Mouse (Mus musculus) frontal cortex, adult (tissue): ENCODE measurements around the gene Ppfibp1.
"Not testable (repeated sequence)": the region's sequence is repeated elsewhere in the genome, so short reads cannot be mapped to it uniquely, and the experiment has no call there.

Experiments
- ATAC-seq: cut with Nextera tagmentation; 2 replicates; pipeline ENCODE4 v1.9.2; 2017; ENCODE audit warnings: mild to moderate bottlenecking, moderate library complexity, mixed read lengths; ENCODE audit not compliant: low TSS enrichment

Gene Ppfibp1

GRCm38 (mm10) chr6:146887958-146888659 is at the start of gene Ppfibp1:
Gene Ppfibp1 (plus strand): TSS chr6:146888487.
- peak; percentile 92 for ATAC-seq

- no peak for ATAC-seq
Measured at GRCm38 (mm10) chr6:146838863-146839262, 49.4 kb upstream of the Ppfibp1 start.

GRCm38 (mm10) chr6:146844867-146845266 is 43.4 kb upstream of the Ppfibp1 start:
- ATAC-seq, result no peak

- ATAC-seq, result no peak
Measured at GRCm38 (mm10) chr6:146845347-146845746, 42.9 kb upstream of the Ppfibp1 start.

GRCm38 (mm10) chr6:146845961-146846750 is 42.1 kb upstream of the Ppfibp1 start:
- no peak for ATAC-seq

GRCm38 (mm10) chr6:146847402-146847801 is 40.9 kb upstream of the Ppfibp1 start:
- ATAC-seq, result no peak

- no peak for ATAC-seq
Measured at GRCm38 (mm10) chr6:146848281-146848680, 40.0 kb upstream of the Ppfibp1 start.

- no peak for ATAC-seq
Measured at GRCm38 (mm10) chr6:146850050-146850449, 38.2 kb upstream of the Ppfibp1 start, which contains the start of gene Smco2. Gene Smco2 (plus strand): TSS chr6:146850104.

- no peak for ATAC-seq
Measured at GRCm38 (mm10) chr6:146851916-146852315, 36.4 kb upstream of the Ppfibp1 start.

GRCm38 (mm10) chr6:146852739-146853138 is 35.5 kb upstream of the Ppfibp1 start:
- ATAC-seq, result 0 out of 2 replicates have a peak, but pooled peaks have one; percentile 5

GRCm38 (mm10) chr6:146855185-146855584 is 33.1 kb upstream of the Ppfibp1 start:
- no peak for ATAC-seq

GRCm38 (mm10) chr6:146857386-146857785 is 30.9 kb upstream of the Ppfibp1 start:
- ATAC-seq, result peak; percentile 56

- ATAC-seq, result no peak
Measured at GRCm38 (mm10) chr6:146863154-146863553, 25.1 kb upstream of the Ppfibp1 start.

- not testable (repeated sequence) for ATAC-seq
Measured at GRCm38 (mm10) chr6:146864370-146864769, 23.9 kb upstream of the Ppfibp1 start.

GRCm38 (mm10) chr6:146865701-146866100 is 22.6 kb upstream of the Ppfibp1 start:
- ATAC-seq, result no peak

GRCm38 (mm10) chr6:146871975-146872374 is 16.3 kb upstream of the Ppfibp1 start:
- no peak for ATAC-seq

GRCm38 (mm10) chr6:146874415-146874814 is 13.9 kb upstream of the Ppfibp1 start:
- ATAC-seq, result no peak

- no peak for ATAC-seq
Measured at GRCm38 (mm10) chr6:146876820-146877219, 11.5 kb upstream of the Ppfibp1 start.

- ATAC-seq, result peak; percentile 88
Measured at GRCm38 (mm10) chr6:146877425-146878045, 10.8 kb upstream of the Ppfibp1 start.

- no peak for ATAC-seq
Measured at GRCm38 (mm10) chr6:146878926-146879325, 9.4 kb upstream of the Ppfibp1 start.

GRCm38 (mm10) chr6:146879856-146880255 is 8.4 kb upstream of the Ppfibp1 start:
- ATAC-seq, result no peak

- ATAC-seq, result no peak
Measured at GRCm38 (mm10) chr6:146880296-146880695, 8.0 kb upstream of the Ppfibp1 start.
